Mouse (Mus musculus) midbrain, embryonic 14.5 days (tissue): Measurements from ENCODE around the gene Micu1. TPM values are rescaled to one million over a fixed set of nuclear protein-coding genes. Genes with fewer than 3 reads are reported as not detected.

Experiments used
- ATAC-seq: fragments of 200-750 bp; cut with Nextera tagmentation; 2 replicates; pipeline ENCODE4 v1.8.0; 2017; ENCODE audit warnings: moderate number of reproducible peaks, moderate library complexity; ENCODE audit not compliant: low FRiP score, low TSS enrichment
- DNase-seq: peaks from one replicate; pipeline ENCODE4 v3.0.0-alpha.2; 2015
- H3K27ac ChIP-seq: fragments of 300-500 bp; sonication (generic); replicated peaks from 2 replicates; pipeline ENCODE4 v1.5.1; 2014; ENCODE audit warnings: mild to moderate bottlenecking, low read depth, low read length, moderate library complexity
- H3K27me3 ChIP-seq: fragments of 300-500 bp; sonication (generic); 2 replicates; pipeline ENCODE4 v1.6.1; 2014; ENCODE audit warnings: low read length, control low read depth, mixed read lengths; ENCODE audit not compliant: control insufficient read depth, insufficient read depth
- H3K36me3 ChIP-seq: fragments of 300-500 bp; sonication (generic); 2 replicates; pipeline ENCODE4 v1.6.1; 2014; ENCODE audit warnings: low read length, control low read depth; ENCODE audit not compliant: control insufficient read depth, insufficient read depth
- H3K4me1 ChIP-seq: fragments of 300-500 bp; sonication (generic); 2 replicates; pipeline ENCODE4 v1.6.1; 2014; ENCODE audit warnings: mild to moderate bottlenecking, antibody characterized with exemption, low read length, control low read depth; ENCODE audit not compliant: control insufficient read depth, insufficient read depth
- H3K4me2 ChIP-seq: fragments of 300-500 bp; sonication (generic); 2 replicates; pipeline ENCODE4 v1.6.1; 2014; ENCODE audit warnings: mild to moderate bottlenecking, low read length, moderate library complexity
- H3K4me3 ChIP-seq: fragments of 300-500 bp; sonication (generic); replicated peaks from 2 replicates; pipeline ENCODE4 v1.5.1; 2014; ENCODE audit warnings: low read depth, low read length
- H3K9ac ChIP-seq: fragments of 300-500 bp; sonication (generic); replicated peaks from 2 replicates; pipeline ENCODE4 v1.6.1; 2014; ENCODE audit warnings: mild to moderate bottlenecking, low read length, moderate library complexity
- H3K9me3 ChIP-seq: fragments of 300-500 bp; sonication (generic); 2 replicates; pipeline ENCODE4 v1.6.1; 2016; ENCODE audit warnings: low read length, control low read depth, mixed read lengths; ENCODE audit not compliant: control insufficient read depth
- WGBS: fragments of 180-500 bp; shearing (Covaris S2); extraction: QIAGEN DNeasy Blood & Tissue Kit; methylation state at CpG from one replicate; pipeline ENCODE4 v1.1.7; 2014; 5-methylcytosine and 5-hydroxymethylcytosine counted together
- polyA plus RNA-seq: library from polyadenylated mRNA; unstranded; fragments of >200 nt; fragmentation: Nextera tagmentation; extraction: Ambion mirVana; gene quantifications from 2 replicates; pipeline ENCODE4 v1.2.1, GENCODE M21; 2014

Gene Micu1
- polyA plus RNA-seq, 1 experiment from 2014 or later, result 69.3 TPM

GRCm38 (mm10) chr10:59787140-59787800 lies 85.0 kb downstream of the Micu1 start:
- H3K4me1 ChIP-seq, result no peaks in the 10 kb centered on the region
- no peak for DNase-seq
- ATAC-seq, result no peak
- no peaks in the 10 kb centered on the region for H3K27me3 ChIP-seq
- H3K9me3 ChIP-seq, result no peaks in the 10 kb centered on the region
- H3K9ac ChIP-seq, result no peak overlapping the region
- no peak overlapping the region for H3K4me2 ChIP-seq
- WGBS, result 81% methylated on average over 11 of the region's 11 CpGs
- peaks cover 13% of the 10 kb centered on the region for H3K36me3 ChIP-seq
- no peak overlapping the region for H3K4me3 ChIP-seq
- no peak overlapping the region for H3K27ac ChIP-seq

DNA sequence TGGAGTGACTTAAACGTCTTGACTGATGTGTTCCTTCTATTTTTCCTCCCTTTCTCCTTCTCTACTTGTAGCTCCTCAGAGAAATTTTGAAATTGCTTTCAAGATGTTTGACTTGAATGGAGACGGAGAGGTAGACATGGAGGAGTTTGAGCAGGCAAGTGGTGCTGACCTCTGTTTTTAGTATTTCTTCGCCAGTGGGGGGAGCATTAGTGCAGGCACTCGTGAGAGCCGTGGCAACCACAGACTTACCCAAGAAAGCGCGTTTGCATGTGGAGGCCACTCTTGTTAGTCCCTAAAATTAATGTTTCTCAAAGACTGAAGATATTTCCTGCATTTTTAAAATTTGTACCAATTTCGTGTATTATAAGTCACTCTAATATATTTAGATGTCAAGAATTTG lies 85.6 kb downstream of the Micu1 start:
- no peak overlapping the region for H3K9ac ChIP-seq
- no peak overlapping the region for H3K27ac ChIP-seq
- H3K4me3 ChIP-seq, result no peak overlapping the region
- WGBS, result 75% methylated on average over 8 of the region's 8 CpGs
- no peaks in the 10 kb centered on the region for H3K27me3 ChIP-seq
- H3K4me1 ChIP-seq, result no peaks in the 10 kb centered on the region
- H3K9me3 ChIP-seq, result no peaks in the 10 kb centered on the region
- DNase-seq (no peak), ATAC-seq (no peak)
- H3K4me2 ChIP-seq, result no peak overlapping the region
- peaks cover 13% of the 10 kb centered on the region for H3K36me3 ChIP-seq

GRCm38 (mm10) chr10:59790291-59790929 lies 88.1 kb downstream of the Micu1 start:
- Histone ChIP-seq H3K27me3 (no peaks in the 10 kb centered on the region), H3K27ac (no peak overlapping the region), H3K4me3 (no peak overlapping the region), H3K36me3 (peaks cover 13% of the 10 kb centered on the region), H3K9ac (no peak overlapping the region), H3K4me2 (no peak overlapping the region), H3K4me1 (no peaks in the 10 kb centered on the region), H3K9me3 (no peaks in the 10 kb centered on the region)
- 83% methylated on average over 11 of the region's 11 CpGs for WGBS
- DNase-seq, result no peak
- no peak for ATAC-seq

- H3K4me1 ChIP-seq, result no peaks in the 10 kb centered on the region
- 87% methylated on average over 5 of the region's 5 CpGs for WGBS
- ATAC-seq, result no peak
Observed at GRCm38 (mm10) chr10:59791896-59792295, 89.6 kb downstream of the Micu1 start.

GRCm38 (mm10) chr10:59792575-59793176 lies 90.4 kb downstream of the Micu1 start:
- Histone ChIP-seq H3K4me3 (no peak overlapping the region), H3K9me3 (no peaks in the 10 kb centered on the region), H3K9ac (no peak overlapping the region), H3K36me3 (peaks cover 13% of the 10 kb centered on the region), H3K4me1 (no peaks in the 10 kb centered on the region), H3K27ac (no peak overlapping the region), H3K4me2 (no peak overlapping the region), H3K27me3 (no peaks in the 10 kb centered on the region)
- ATAC-seq (no peak), DNase-seq (no peak)
- WGBS, result 94% methylated on average over 9 of the region's 9 CpGs

More at GRCm38 (mm10) chr10:59791896-59792295, 89.6 kb downstream of the Micu1 start:
- Histone ChIP-seq H3K36me3 (peaks cover 13% of the 10 kb centered on the region), H3K4me3 (no peak overlapping the region), H3K9me3 (no peaks in the 10 kb centered on the region), H3K4me2 (no peak overlapping the region), H3K9ac (no peak overlapping the region), H3K27ac (no peak overlapping the region), H3K27me3 (no peaks in the 10 kb centered on the region)
- DNase-seq, result no peak

GRCm38 (mm10) chr10:59793454-59793853 lies 91.2 kb downstream of the Micu1 start:
- no peaks in the 10 kb centered on the region for H3K27me3 ChIP-seq
- peaks cover 13% of the 10 kb centered on the region for H3K36me3 ChIP-seq
- H3K4me2 ChIP-seq, result no peak overlapping the region
- no peak overlapping the region for H3K9ac ChIP-seq
- H3K4me1 ChIP-seq, result no peaks in the 10 kb centered on the region
- H3K27ac ChIP-seq, result no peak overlapping the region
- 71% methylated on average over 3 of the region's 3 CpGs for WGBS
- no peak for DNase-seq
- no peaks in the 10 kb centered on the region for H3K9me3 ChIP-seq
- no peak for ATAC-seq
- no peak overlapping the region for H3K4me3 ChIP-seq

- 89% methylated on average over 7 of the region's 7 CpGs for WGBS
- Histone ChIP-seq H3K27ac (no peak overlapping the region), H3K4me2 (no peak overlapping the region), H3K9me3 (no peaks in the 10 kb centered on the region), H3K36me3 (peaks cover 4% of the 10 kb centered on the region), H3K4me1 (peaks cover 9% of the 10 kb centered on the region), H3K27me3 (no peaks in the 10 kb centered on the region), H3K4me3 (no peak overlapping the region), H3K9ac (no peak overlapping the region)
- DNase-seq, result no peak
- no peak for ATAC-seq
Observed at GRCm38 (mm10) chr10:59795085-59795484, 92.8 kb downstream of the Micu1 start.

DNA sequence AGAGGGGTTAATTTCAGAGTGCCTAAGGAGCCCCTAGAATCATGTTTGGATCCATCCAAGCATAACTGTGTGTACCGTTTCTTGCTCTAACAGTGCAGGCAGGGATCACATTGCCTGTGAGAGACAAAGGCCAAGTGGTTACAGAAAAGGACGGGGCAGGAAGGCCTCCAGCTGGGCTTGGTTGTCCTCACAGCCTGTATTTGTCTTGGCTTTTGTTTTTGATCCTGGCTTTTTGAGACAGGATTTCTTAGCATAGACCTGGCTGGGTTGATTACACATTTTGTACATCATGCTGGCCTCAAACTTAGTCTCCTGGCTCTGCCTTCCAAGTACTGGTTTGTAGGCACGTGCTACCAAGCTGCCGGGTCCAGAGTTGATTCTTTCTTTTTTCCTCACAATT lies 93.6 kb downstream of the Micu1 start:
- ATAC-seq (no peak), DNase-seq (no peak)
- H3K27me3 ChIP-seq, result no peaks in the 10 kb centered on the region
- WGBS, result 49% methylated on average over 4 of the region's 4 CpGs
- no peaks in the 10 kb centered on the region for H3K9me3 ChIP-seq
- H3K36me3 ChIP-seq, result no peaks in the 10 kb centered on the region
- no peak overlapping the region for H3K27ac ChIP-seq
- no peak overlapping the region for H3K9ac ChIP-seq
- H3K4me2 ChIP-seq, result no peak overlapping the region
- H3K4me3 ChIP-seq, result no peak overlapping the region
- peaks cover 12% of the 10 kb centered on the region for H3K4me1 ChIP-seq

GRCm38 (mm10) chr10:59798371-59798770 lies 96.1 kb downstream of the Micu1 start:
- ATAC-seq (no peak), DNase-seq (peak; percentile 19)
- H3K4me2 ChIP-seq, result no peak overlapping the region
- H3K36me3 ChIP-seq, result no peaks in the 10 kb centered on the region
- H3K4me3 ChIP-seq, result no peak overlapping the region
- H3K4me1 ChIP-seq, result peaks cover 12% of the 10 kb centered on the region
- H3K27me3 ChIP-seq, result no peaks in the 10 kb centered on the region
- WGBS, result 29% methylated on average over 3 of the region's 3 CpGs
- no peaks in the 10 kb centered on the region for H3K9me3 ChIP-seq
- H3K9ac ChIP-seq, result no peak overlapping the region
- no peak overlapping the region for H3K27ac ChIP-seq
